Comparison of ENCODE assay signal across 12 mouse cellular contexts in genomic region chr5:91308576-91308975, GRCm38 (mm10).
DNase-seq lines count a peak whose midpoint lies in the region; ATAC-seq and TF ChIP-seq lines count a peak whose summit lies in the region.
"Had no signal": no experiment of that assay in that cellular context is flagged by ENCODE, and none has a peak within 500 bp of the region (broad histone marks: within the 10 kb centered on the region; RNA-seq: fewer than 3 reads in every experiment).

No protein-coding gene starts in this region.

- H3K27ac ChIP-seq in heart, adult 2 months, result no peak overlapping the region
- H3K27ac ChIP-seq: forebrain, embryonic 12.5 days; limb, embryonic 15.5 days; neural tube, embryonic 13.5 days; stomach, postnatal 0 days had no signal

- 45% methylated on average over 7 of the region's 7 CpGs for WGBS in heart, adult 2 months

- DNase-seq in frontal cortex, postnatal 14 days (ENCODE audit: low spot score in 2 of 2), result no peak
- peak; percentile 6 to 26 for DNase-seq in left cerebral cortex, adult 8-10 months (ENCODE audit: low spot score in 2 of 2)
- no peak for DNase-seq in left cerebral cortex, postnatal 4 days
- DNase-seq in layer of hippocampus, adult 9-10 months (ENCODE audit: low spot score), result peak; percentile 12
- DNase-seq in telencephalon, adult 2 months (ENCODE audit: low read depth, low spot score), result peak; percentile 31
- DNase-seq in heart, adult 2 months, result no peak
- DNase-seq in heart, adult 8-10 months (ENCODE audit: low spot score), result no peak

- intact Hi-C loops in left cerebral cortex, postnatal 4 days (cut with DNase I), result no loop called here
- intact Hi-C loops in heart, adult 2 months (cut with DNase I), result loop anchor here (1.0 to 5.0 kb wide), 4 partner anchors 221 to 646 kb away; no protein-coding TSS in a partner anchor

- TF ChIP-seq CTCF in heart, adult 2 months (IDR thresholded peaks at IDR 0.05), result no peak

- H3K4me3 ChIP-seq in heart, adult 2 months, result no peak overlapping the region
- H3K4me3 ChIP-seq: forebrain, embryonic 12.5 days; limb, embryonic 15.5 days; neural tube, embryonic 13.5 days had no signal

- H3K36me3 ChIP-seq in heart, adult 2 months (ENCODE audit: control insufficient read depth, insufficient read depth, low read length), result no peaks in the 10 kb centered on the region
- H3K36me3 ChIP-seq: forebrain, embryonic 12.5 days; limb, embryonic 15.5 days; neural tube, embryonic 13.5 days had no signal

- H3K4me1 ChIP-seq in heart, adult 2 months (ENCODE audit: control insufficient read depth, insufficient read depth, low read length), result no peaks in the 10 kb centered on the region
- H3K4me1 ChIP-seq: forebrain, embryonic 12.5 days; limb, embryonic 15.5 days; neural tube, embryonic 13.5 days had no signal

- TF ChIP-seq POLR2A in heart, adult 2 months (IDR thresholded peaks at IDR 0.05; ENCODE audit: insufficient read depth, low read depth, low read length), result no peak

- H3K27me3 ChIP-seq in heart, adult 2 months (ENCODE audit: control insufficient read depth, insufficient read depth, low read length), result no peaks in the 10 kb centered on the region
- H3K27me3 ChIP-seq: forebrain, embryonic 12.5 days; limb, embryonic 15.5 days; neural tube, embryonic 13.5 days had no signal

- TF ChIP-seq EP300 in heart, adult 2 months (IDR thresholded peaks at IDR 0.05; ENCODE audit: insufficient read depth, low read depth, low read length), result no peak

- H3K9ac ChIP-seq in heart, adult 2 months (ENCODE audit: low read depth, low read length), result no peak overlapping the region
- H3K9ac ChIP-seq: forebrain, embryonic 12.5 days; limb, embryonic 15.5 days; neural tube, embryonic 13.5 days had no signal

- peak; percentile 72 for ATAC-seq in frontal cortex, adult (ENCODE audit: low TSS enrichment)

- no peaks in the 10 kb centered on the region for H3K79me2 ChIP-seq in heart, adult 2 months (replicated peaks; ENCODE audit: control insufficient read depth, insufficient read depth, low read length)

Comparison
In these comparisons a context has a peak if more than half of its experiments do, and no peak if none do; other contexts are left out.
1. DNase-seq: peak in left cerebral cortex, adult 8-10 months (2 of 2), layer of hippocampus, adult 9-10 months (single experiment) and telencephalon, adult 2 months (single experiment); none in frontal cortex, postnatal 14 days (0 of 2), left cerebral cortex, postnatal 4 days (single experiment), heart, adult 2 months (0 of 2) and heart, adult 8-10 months (single experiment).